Mouse (Mus musculus) Patski (cell line): Measurements from ENCODE around the gene Sertad1. TPM values are rescaled to one million over a fixed set of nuclear protein-coding genes. Genes with fewer than 3 reads are reported as not detected.

ENCODE experiments used
- ATAC-seq: fragments of 100-300 bp; one replicate; pipeline ENCODE4 v1.8.0; 2021
- CTCF ChIA-PET: fragments of 350-600 bp; sonication (Branson Sonifier 250); formaldehyde crosslinking; loops from one replicate; lab custom pipeline; 2022; ENCODE audit warnings: inconsistent platforms; lab: Charles Lee
- POLR2A ChIA-PET: fragments of 350-600 bp; sonication (Branson Sonifier 250); formaldehyde crosslinking; loops from one replicate; lab custom pipeline; 2022; ENCODE audit warnings: antibody characterized with exemption, inconsistent platforms; lab: Charles Lee
- DNase-seq: peaks from one replicate; pipeline ENCODE4 v3.0.0-alpha.2; 2011; ENCODE audit warnings: low read depth, low spot score
- H3K27me3 ChIP-seq: fragments of 371-371 bp; one replicate; pipeline ENCODE4 v1.5.1; 2021
- CTCF ChIP-seq: fragments of 100-300 bp; IDR thresholded peaks from one replicate; pipeline ENCODE4 v1.5.1; 2021
- in situ Hi-C: fragments of 300-500 bp; cut with MboI; formaldehyde crosslinking; loops from 3 replicates; pipeline ENCODE4 v1.11.1; 2018; ENCODE audit warnings: low pct_unique_long_range_greater_than_20kb, mixed read lengths
- polyA plus RNA-seq: library from polyadenylated mRNA; unstranded; gene quantifications from one replicate; pipeline ENCODE4 v1.2.3, GENCODE M21; 2021

The Sertad1 gene
- polyA plus RNA-seq, 1 experiment from 2014 or later = 27.6 TPM

- in situ Hi-C loops = loop anchor here (25.0 kb wide), 1 partner anchor 294 kb away; the partner anchor contains the start of genes BC024978, Gm21983, Mia and Rab4b
- ChIA-PET POLR2A (interaction anchor here (0.5 to 1.0 kb wide), 2 partner anchors 19 to 94 kb away, joined by 3 read pairs; no protein-coding TSS in a partner anchor), CTCF (interaction anchor here (1.3 to 2.8 kb wide), 3 partner anchors 10 to 28 kb away, joined by 3 to 9 read pairs (median 4); no protein-coding TSS in a partner anchor)
- DNase-seq (no peak), ATAC-seq (no peak)
- no peaks in the 10 kb centered on the region for H3K27me3 ChIP-seq
- no peak for TF ChIP-seq CTCF
These were observed 5.6 kb upstream of the Sertad1 start for GRCm38 (mm10) chr7:27480927-27481626.

GRCm38 (mm10) chr7:27481627-27481969, 5.1 kb upstream of the Sertad1 start:
- ATAC-seq = peak; percentile 99
- POLR2A ChIA-PET = no interaction called here
- no peak for TF ChIP-seq CTCF
- in situ Hi-C loops = loop anchor here (25.0 kb wide), 1 partner anchor 294 kb away; the partner anchor contains the start of genes BC024978, Gm21983, Mia and Rab4b
- CTCF ChIA-PET = interaction anchor here (1.3 to 2.8 kb wide), 2 partner anchors 10 to 23 kb away, joined by 3 to 9 read pairs; no protein-coding TSS in a partner anchor
- DNase-seq = peak; percentile 53
- no peaks in the 10 kb centered on the region for H3K27me3 ChIP-seq

DNA sequence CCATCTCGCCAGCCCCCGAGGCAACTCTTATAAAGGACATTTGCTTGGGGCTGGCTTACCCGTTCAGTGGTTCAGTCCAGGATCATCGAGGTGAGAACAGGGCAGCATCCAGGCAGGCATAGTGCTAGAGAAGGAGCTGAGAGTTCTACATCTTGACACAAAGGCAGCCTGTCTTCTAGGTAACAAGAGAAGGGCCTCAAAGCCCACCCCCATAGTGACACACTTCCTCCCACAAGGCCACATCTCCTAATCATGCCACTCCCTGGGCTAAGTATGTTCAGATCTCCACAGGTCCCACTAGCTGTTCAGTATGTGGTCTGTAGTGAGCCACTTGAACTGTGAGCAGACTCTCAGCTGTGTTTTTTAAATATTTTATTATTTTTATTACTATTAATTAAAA, 2.9 kb upstream of the Sertad1 start:
- ATAC-seq (no peak), DNase-seq (no peak)
- no peak for TF ChIP-seq CTCF
- CTCF ChIA-PET = no interaction called here
- H3K27me3 ChIP-seq = no peaks in the 10 kb centered on the region
- POLR2A ChIA-PET = no interaction called here
- in situ Hi-C loops = loop anchor here (25.0 kb wide), 1 partner anchor 297 kb away; the partner anchor contains the start of genes BC024978, Gm21983, Mia and Rab4b

GRCm38 (mm10) chr7:27486102-27486769, 474 bp upstream of the Sertad1 start:
- CTCF ChIA-PET = interaction anchor here (1.3 to 2.1 kb wide), 3 partner anchors 12 to 18 kb away, joined by 4 to 6 read pairs (median 6); no protein-coding TSS in a partner anchor
- DNase-seq (no peak), ATAC-seq (no peak)
- in situ Hi-C loops = loop anchor here (25.0 kb wide), 1 partner anchor 299 kb away; the partner anchor contains the start of genes BC024978, Gm21983, Mia and Rab4b
- no peaks in the 10 kb centered on the region for H3K27me3 ChIP-seq
- TF ChIP-seq CTCF = no peak
- POLR2A ChIA-PET = interaction anchor here (1.2 to 2.1 kb wide), 2 partner anchors 10 to 21 kb away, joined by 3 to 6 read pairs; no protein-coding TSS in a partner anchor

DNA sequence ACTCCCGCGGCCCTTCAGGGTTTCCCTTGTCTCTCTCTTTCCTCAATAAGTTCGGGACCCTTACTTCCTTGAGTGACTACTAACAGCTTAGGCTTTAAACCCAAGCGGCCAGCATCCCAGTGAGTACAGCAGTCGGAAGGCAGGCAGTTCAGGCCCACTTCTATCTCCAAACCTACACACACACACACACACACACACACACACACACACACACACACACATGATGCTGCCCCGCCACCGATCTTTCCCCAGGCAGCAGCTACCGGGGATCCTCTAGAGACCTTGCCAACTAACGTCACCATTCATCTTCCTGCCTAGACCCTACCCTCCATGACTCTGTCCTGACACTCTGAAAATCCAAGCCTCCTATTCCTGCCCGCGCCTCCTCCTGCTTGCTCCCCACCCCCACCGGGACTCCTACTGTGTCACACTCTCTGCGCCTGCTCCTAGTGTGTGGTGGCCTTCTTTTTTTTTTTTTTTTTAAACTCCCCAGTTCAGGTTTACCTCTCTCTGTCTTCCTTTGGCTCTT, 1.1 kb downstream of the Sertad1 start:
- ChIA-PET POLR2A (interaction anchor here (0.6 to 2.1 kb wide), 4 partner anchors 9 to 38 kb away, joined by 3 to 7 read pairs (median 6); no protein-coding TSS in a partner anchor), CTCF (interaction anchor here (1.4 to 2.1 kb wide), 4 partner anchors 13 to 55 kb away, joined by 4 to 6 read pairs (median 6); no protein-coding TSS in a partner anchor)
- DNase-seq = no peak
- TF ChIP-seq CTCF = no peak
- in situ Hi-C loops = loop anchor here (25.0 kb wide), 1 partner anchor 301 kb away; the partner anchor contains the start of genes BC024978, Gm21983, Mia and Rab4b
- no peak for ATAC-seq
- H3K27me3 ChIP-seq = no peaks in the 10 kb centered on the region

GRCm38 (mm10) chr7:27489270-27489869, 2.7 kb downstream of the Sertad1 start:
- CTCF ChIA-PET = interaction anchor here (0.9 to 1.5 kb wide), 3 partner anchors 14 to 17 kb away, joined by 3 to 4 read pairs (median 3); no protein-coding TSS in a partner anchor
- no peak for ATAC-seq

DNA sequence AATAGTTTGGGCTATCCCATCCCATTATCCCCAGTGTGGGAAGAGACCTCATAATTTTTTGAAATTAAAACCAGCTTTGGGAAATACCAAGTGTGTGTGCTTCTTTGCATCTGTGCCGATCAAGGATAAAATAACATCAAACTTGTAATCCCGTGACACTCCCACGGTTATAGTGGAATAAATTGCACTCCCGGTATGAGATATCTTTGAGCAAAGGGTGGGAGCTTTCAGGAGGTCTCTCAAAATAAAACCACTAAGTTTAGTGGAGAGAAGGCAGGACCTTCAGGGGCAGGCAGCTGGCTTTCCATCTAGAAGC, 3.5 kb downstream of the Sertad1 start:
- no peaks in the 10 kb centered on the region for H3K27me3 ChIP-seq
- ChIA-PET POLR2A (interaction anchor here (1.7 to 3.2 kb wide), 2 partner anchors 15 to 17 kb away, joined by 5 to 20 read pairs; no protein-coding TSS in a partner anchor), CTCF (interaction anchor here (0.6 to 2.7 kb wide), 11 partner anchors 10 to 53 kb away, joined by 3 to 21 read pairs (median 6); partner anchors contain the start of genes Prx and Sertad3)
- DNase-seq (no peak), ATAC-seq (no peak)
- no peak for TF ChIP-seq CTCF
- in situ Hi-C loops = loop anchor here (25.0 kb wide), 1 partner anchor 303 kb away; the partner anchor contains the start of genes BC024978, Gm21983, Mia and Rab4b

More at GRCm38 (mm10) chr7:27489270-27489869, 2.7 kb downstream of the Sertad1 start:
- H3K27me3 ChIP-seq = no peaks in the 10 kb centered on the region
- TF ChIP-seq CTCF = no peak
- in situ Hi-C loops = loop anchor here (25.0 kb wide), 1 partner anchor 302 kb away; the partner anchor contains the start of genes BC024978, Gm21983, Mia and Rab4b
- POLR2A ChIA-PET = interaction anchor here (0.8 to 3.2 kb wide), 3 partner anchors 16 to 18 kb away, joined by 3 to 20 read pairs (median 6); no protein-coding TSS in a partner anchor
- DNase-seq = no peak

DNA sequence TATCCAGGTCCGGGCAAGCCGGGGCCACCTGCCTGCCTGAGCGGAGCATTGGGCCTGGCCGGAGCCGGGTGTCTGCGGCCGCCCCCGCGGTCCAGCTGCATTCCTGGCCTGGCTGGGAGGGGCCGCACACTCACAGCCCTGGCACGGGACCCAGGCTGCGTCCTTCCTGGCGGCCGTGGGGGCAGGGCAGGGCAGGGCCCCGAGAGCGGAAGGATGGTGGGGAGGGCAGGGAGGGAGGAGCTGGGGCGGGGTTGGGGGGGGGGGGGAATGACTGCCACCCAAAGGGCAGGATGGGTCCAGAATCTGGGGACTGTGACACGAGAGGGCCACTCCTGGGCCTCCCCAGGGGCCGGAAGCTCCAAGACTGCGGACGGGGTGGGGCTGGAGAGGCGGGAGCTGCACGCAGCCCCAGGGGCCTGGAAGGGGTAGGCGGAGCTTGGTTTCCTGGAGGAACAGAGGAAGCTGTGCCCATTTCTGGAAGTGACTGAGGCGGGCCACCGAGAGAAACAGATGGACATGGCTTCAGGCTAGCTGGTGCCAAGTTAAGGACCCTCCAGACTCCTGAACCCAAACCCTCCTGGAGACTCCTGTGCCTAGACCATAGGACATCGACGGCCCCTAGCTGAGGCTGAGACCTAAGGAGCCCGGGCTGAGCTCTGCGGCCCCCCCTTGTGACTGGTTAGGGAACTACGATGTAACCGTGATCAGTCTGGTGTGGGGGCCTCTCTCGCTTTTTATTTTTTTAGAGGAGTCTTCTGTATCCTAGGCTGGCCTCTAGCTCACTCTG, 4.0 kb downstream of the Sertad1 start:
- in situ Hi-C loops = loop anchor here (25.0 kb wide), 1 partner anchor 303 kb away; the partner anchor contains the start of genes BC024978, Gm21983, Mia and Rab4b
- H3K27me3 ChIP-seq = no peaks in the 10 kb centered on the region
- DNase-seq (peak; percentile 64), ATAC-seq (peak; percentile 75)
- ChIA-PET POLR2A (interaction anchor here (1.7 to 3.2 kb wide), 3 partner anchors 10 to 17 kb away, joined by 4 to 20 read pairs (median 5); no protein-coding TSS in a partner anchor), CTCF (interaction anchor here (0.6 to 2.7 kb wide), 13 partner anchors 10 to 54 kb away, joined by 3 to 21 read pairs (median 6); partner anchors contain the start of genes Prx and Sertad3)
- no peak for TF ChIP-seq CTCF
